Mouse (Mus musculus) testis, postnatal 10 days (tissue): ENCODE measurements around the gene Myocos.

Source experiments
- DNase-seq: peaks from one replicate; pipeline ENCODE4 v3.0.0; 2021; ENCODE audit warnings: low spot score

Myocos gene

GRCm38 (mm10) chr1:162615511-162615910, 42.5 kb downstream of the Myocos start:
- DNase-seq = no peak

GRCm38 (mm10) chr1:162611191-162611590, 46.8 kb downstream of the Myocos start:
- no peak for DNase-seq

GRCm38 (mm10) chr1:162609633-162610250, 48.3 kb downstream of the Myocos start:
- no peak for DNase-seq

- DNase-seq = no peak
These were observed 49.9 kb downstream of the Myocos start for GRCm38 (mm10) chr1:162608127-162608526.

- DNase-seq = no peak
These were observed 56.7 kb downstream of the Myocos start for GRCm38 (mm10) chr1:162601288-162601687.

- DNase-seq = no peak
These were observed 58.4 kb downstream of the Myocos start for GRCm38 (mm10) chr1:162599617-162600016.

DNA sequence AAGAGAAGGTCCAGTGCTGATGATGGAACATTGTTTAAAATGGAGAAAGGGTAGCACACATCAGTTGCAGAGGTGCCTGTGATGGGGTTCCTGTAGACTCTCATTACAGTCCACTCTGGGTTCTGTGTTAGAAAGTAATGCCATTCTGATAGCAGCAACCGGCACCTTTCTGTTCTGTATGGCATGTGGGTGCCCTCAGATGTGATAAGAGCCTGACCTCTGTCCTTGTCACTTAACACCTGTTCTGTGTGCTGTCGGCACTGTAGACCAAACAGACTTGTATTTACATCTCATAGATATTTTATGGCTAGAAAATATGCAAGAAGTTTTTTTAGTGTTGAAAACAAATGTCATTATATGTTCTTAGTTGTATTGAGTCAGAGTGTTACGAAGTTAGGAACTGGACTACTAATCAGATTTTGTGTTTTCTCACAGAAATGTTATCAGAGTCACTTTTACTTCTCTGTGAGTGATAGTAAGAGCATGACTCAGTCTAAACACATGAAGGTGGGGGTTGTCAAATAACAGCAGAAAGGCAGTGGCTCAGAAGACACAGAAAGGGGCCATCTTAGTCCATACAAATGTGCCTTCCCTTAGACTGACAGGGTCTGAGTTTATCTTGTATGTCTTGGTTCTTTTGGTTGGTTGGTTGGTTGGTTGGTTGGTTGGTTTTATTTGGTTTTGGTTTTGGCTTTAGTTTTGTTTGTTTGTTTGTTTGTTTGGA, 60.5 kb downstream of the Myocos start:
- no peak for DNase-seq
